ENCODE assay signal across 8 mouse cellular contexts in the genomic region with DNA sequence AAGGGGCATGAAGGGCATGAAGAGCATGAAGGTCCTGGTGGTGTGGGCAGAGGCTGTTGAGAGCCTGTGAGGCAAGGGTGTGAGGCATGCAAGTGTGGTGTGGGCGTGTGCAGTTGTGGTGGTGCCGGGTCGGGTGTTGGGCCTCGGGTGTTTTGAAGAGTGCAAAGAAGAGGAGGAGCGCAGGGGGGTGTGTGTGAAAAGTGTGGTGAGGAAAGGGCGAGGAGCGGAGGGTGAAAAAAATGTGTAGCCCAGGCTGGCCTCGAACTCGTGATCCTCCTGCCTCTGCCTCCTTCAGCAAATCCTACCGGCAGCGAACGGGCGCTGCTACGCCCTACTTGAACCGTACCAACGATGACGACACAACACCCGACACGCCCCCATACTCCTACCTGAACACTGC. TPM values are rescaled to one million over a fixed set of nuclear protein-coding genes. Genes with fewer than 3 reads are reported as not detected.
A peak's percentile ranks its signal among the peaks of the same experiment; 100 is the strongest.
DNase-seq lines count a peak whose midpoint lies in the region; ATAC-seq lines count a peak whose summit lies in the region.
"Not testable (repeated sequence)": the region's sequence is repeated elsewhere in the genome, so short reads cannot be mapped to it uniquely, and the experiment has no call there.

No protein-coding gene starts in this region.

- H3K27ac ChIP-seq in brown adipose tissue, adult 24 weeks (replicated peaks; ENCODE audit: low read depth, low read length); heart, embryonic 12.5 days (ENCODE audit: poor library complexity, severe bottlenecking); intestine, embryonic 16.5 days (ENCODE audit: low read length); liver, embryonic 15.5 days (replicated peaks); midbrain, embryonic 14.5 days (replicated peaks; ENCODE audit: low read depth, low read length); stomach, embryonic 16.5 days (ENCODE audit: low read length): not testable (repeated sequence)

- WGBS in heart, embryonic 12.5 days: 41% methylated on average over 9 of the region's 19 CpGs
- 60% methylated on average over 7 of the region's 19 CpGs for WGBS in intestine, embryonic 16.5 days
- 38% methylated on average over 9 of the region's 19 CpGs for WGBS in liver, embryonic 15.5 days (ENCODE audit: insufficient replicate concordance)
- 74% methylated on average over 7 of the region's 19 CpGs for WGBS in midbrain, embryonic 14.5 days
- WGBS in stomach, embryonic 16.5 days: 60% methylated on average over 7 of the region's 19 CpGs

- not testable (repeated sequence) for H3K9me3 ChIP-seq in heart, embryonic 12.5 days (replicated peaks); intestine, embryonic 16.5 days (ENCODE audit: control insufficient read depth, low read length); liver, embryonic 15.5 days (replicated peaks); midbrain, embryonic 14.5 days (ENCODE audit: control insufficient read depth, low read length); stomach, embryonic 16.5 days (replicated peaks; ENCODE audit: control insufficient read depth, low read length)

- peak overlapping the region; percentile 47; the same call in 1 of the 2 replicates for H3K4me2 ChIP-seq in heart, embryonic 12.5 days
- H3K4me2 ChIP-seq in intestine, embryonic 16.5 days (ENCODE audit: low read depth, low read length): peak overlapping the region; percentile 32; the same call in 1 of the 2 replicates
- peak overlapping the region; percentile 46 for H3K4me2 ChIP-seq in liver, embryonic 15.5 days
- peak overlapping the region; percentile 29; the same call in 1 of the 2 replicates for H3K4me2 ChIP-seq in midbrain, embryonic 14.5 days (ENCODE audit: low read length)
- H3K4me2 ChIP-seq in stomach, embryonic 16.5 days (ENCODE audit: low read depth, low read length): peak overlapping the region; percentile 38

- peak; percentile 86 for ATAC-seq in erythroblast, adult 5-6 weeks (replicated peaks; ENCODE audit: low FRiP score, poor library complexity, severe bottlenecking)
- ATAC-seq in heart, embryonic 12.5 days (ENCODE audit: insufficient number of reproducible peaks, low FRiP score): 0 out of 2 replicates have a peak, but pooled peaks have one; percentile 18
- peak; percentile 42; the same call in 1 of the 2 replicates for ATAC-seq in intestine, embryonic 16.5 days
- not testable (repeated sequence) for ATAC-seq in liver, embryonic 15.5 days (ENCODE audit: insufficient read depth); midbrain, embryonic 14.5 days (ENCODE audit: low FRiP score, low TSS enrichment); stomach, embryonic 16.5 days (ENCODE audit: insufficient read depth, low FRiP score)

- DNase-seq in A20 (ENCODE audit: low read depth, low spot score): peak; percentile 85
- DNase-seq in midbrain, embryonic 14.5 days: not testable (repeated sequence)

- not testable (repeated sequence) for H3K4me1 ChIP-seq in brown adipose tissue, adult 24 weeks (ENCODE audit: control insufficient read depth, insufficient read depth, insufficient read length, low read length); heart, embryonic 12.5 days (replicated peaks); intestine, embryonic 16.5 days (ENCODE audit: control insufficient read depth, insufficient read depth, low read length); liver, embryonic 15.5 days (replicated peaks); midbrain, embryonic 14.5 days (ENCODE audit: control insufficient read depth, insufficient read depth, low read length); stomach, embryonic 16.5 days (ENCODE audit: control insufficient read depth, insufficient read depth, low read length)

- peak overlapping the region; percentile 29; the same call in 1 of the 2 replicates for H3K4me3 ChIP-seq in brown adipose tissue, adult 24 weeks (ENCODE audit: insufficient read depth, low read depth, low read length)
- peak overlapping the region; percentile 26; the same call in 1 of the 2 replicates for H3K4me3 ChIP-seq in heart, embryonic 12.5 days
- peak overlapping the region; percentile 12; the same call in 1 of the 2 replicates for H3K4me3 ChIP-seq in intestine, embryonic 16.5 days (ENCODE audit: low read length)
- H3K4me3 ChIP-seq in liver, embryonic 15.5 days (replicated peaks): peak overlapping the region; percentile 25
- H3K4me3 ChIP-seq in midbrain, embryonic 14.5 days (replicated peaks; ENCODE audit: low read depth, low read length): not testable (repeated sequence)
- peak overlapping the region; percentile 17; the same call in 1 of the 2 replicates for H3K4me3 ChIP-seq in stomach, embryonic 16.5 days (replicated peaks; ENCODE audit: low read length)

- peaks cover 15% of the 10 kb centered on the region for H3K27me3 ChIP-seq in heart, embryonic 12.5 days (replicated peaks)
- not testable (repeated sequence) for H3K27me3 ChIP-seq in intestine, embryonic 16.5 days (replicated peaks; ENCODE audit: control insufficient read depth, insufficient read depth, low read length); liver, embryonic 15.5 days; midbrain, embryonic 14.5 days (ENCODE audit: control insufficient read depth, insufficient read depth, low read length); stomach, embryonic 16.5 days (ENCODE audit: control insufficient read depth, insufficient read depth, low read length)

- H3K9ac ChIP-seq in heart, embryonic 12.5 days; intestine, embryonic 16.5 days (ENCODE audit: low read depth, low read length); liver, embryonic 15.5 days; midbrain, embryonic 14.5 days (replicated peaks; ENCODE audit: low read length); stomach, embryonic 16.5 days (ENCODE audit: low read length): not testable (repeated sequence)

- H3K36me3 ChIP-seq in heart, embryonic 12.5 days; intestine, embryonic 16.5 days (ENCODE audit: control insufficient read depth, insufficient read depth, low read length); liver, embryonic 15.5 days (replicated peaks); midbrain, embryonic 14.5 days (ENCODE audit: control insufficient read depth, insufficient read depth, low read length); stomach, embryonic 16.5 days (ENCODE audit: control insufficient read depth, insufficient read depth, low read length): not testable (repeated sequence)

RNA-seq across cellular contexts. Expression of a gene that starts 41.5 kb away (rescaled TPM):
- polyA plus RNA-seq in brown adipose tissue, adult 24 weeks (2012; ENCODE audit: insufficient read depth, insufficient read length, missing spikeins): 30.2 and 50.2 TPM in 2 replicates
- total RNA-seq in erythroblast, adult 5-6 weeks (2015; ENCODE audit: low replicate concordance): 18.4 and 22.8 TPM in 2 replicates
- total RNA-seq in erythroblast, adult 5-6 weeks (2017; ENCODE audit: low replicate concordance): 33.5 and 45.1 TPM in 2 replicates
- polyA plus RNA-seq in heart, embryonic 12.5 days (2016; fragmentation: Nextera tagmentation; extraction: Ambion mirVana): 209 and 219 TPM in 2 replicates
- polyA plus RNA-seq in intestine, embryonic 16.5 days (2015; fragmentation: Nextera tagmentation; extraction: Ambion mirVana): 332 and 340 TPM in 2 replicates
- polyA plus RNA-seq in liver, embryonic 15.5 days (2015; fragmentation: Nextera tagmentation; extraction: Ambion mirVana): 115 and 123 TPM in 2 replicates
- polyA plus RNA-seq in midbrain, embryonic 14.5 days (2014; fragmentation: Nextera tagmentation; extraction: Ambion mirVana): 107 and 148 TPM in 2 replicates
- 283 and 314 TPM in 2 replicates for polyA plus RNA-seq in stomach, embryonic 16.5 days (2015; fragmentation: Nextera tagmentation; extraction: Ambion mirVana)

RNA-seq across cellular contexts. Expression of a gene that starts 58.9 kb away (rescaled TPM):
- polyA plus RNA-seq in brown adipose tissue, adult 24 weeks (2012; ENCODE audit: insufficient read depth, insufficient read length, missing spikeins): not detected in 2 replicates
- total RNA-seq in erythroblast, adult 5-6 weeks (2015; ENCODE audit: low replicate concordance): not detected in 2 replicates
- 0.28 TPM in 1 of 2 replicates, not detected in the other for total RNA-seq in erythroblast, adult 5-6 weeks (2017; ENCODE audit: low replicate concordance)
- polyA plus RNA-seq in heart, embryonic 12.5 days (2016; fragmentation: Nextera tagmentation; extraction: Ambion mirVana): 1.3 and 1.6 TPM in 2 replicates
- polyA plus RNA-seq in intestine, embryonic 16.5 days (2015; fragmentation: Nextera tagmentation; extraction: Ambion mirVana): 2.0 and 2.4 TPM in 2 replicates
- 0.39 and 0.41 TPM in 2 replicates for polyA plus RNA-seq in liver, embryonic 15.5 days (2015; fragmentation: Nextera tagmentation; extraction: Ambion mirVana)
- 15.0 and 16.0 TPM in 2 replicates for polyA plus RNA-seq in midbrain, embryonic 14.5 days (2014; fragmentation: Nextera tagmentation; extraction: Ambion mirVana)
- 2.4 and 2.6 TPM in 2 replicates for polyA plus RNA-seq in stomach, embryonic 16.5 days (2015; fragmentation: Nextera tagmentation; extraction: Ambion mirVana)
